Mouse (Mus musculus) ES-Bruce4 (cell line): ENCODE measurements around the gene Olfr1101. TPM values are rescaled to one million over a fixed set of nuclear protein-coding genes. Genes with fewer than 3 reads are reported as not detected.

Experiments
- H3K27ac ChIP-seq: 2 replicates; pipeline ENCODE4 v1.5.1; 2012; ENCODE audit warnings: low read length, inconsistent platforms; ENCODE audit not compliant: insufficient read depth
- H3K27me3 ChIP-seq: 2 replicates; pipeline ENCODE4 v1.6.1; 2012; ENCODE audit warnings: mild to moderate bottlenecking, low read length, inconsistent platforms; ENCODE audit not compliant: control insufficient read depth, poor library complexity, insufficient read depth, severe bottlenecking
- H3K36me3 ChIP-seq: 2 replicates; pipeline ENCODE4 v1.6.1; 2012; ENCODE audit warnings: inconsistent platforms, mild to moderate bottlenecking, low read length, moderate library complexity; ENCODE audit not compliant: control insufficient read depth, poor library complexity, insufficient read depth, severe bottlenecking
- H3K4me1 ChIP-seq: one replicate; pipeline ENCODE4 v1.8.1; 2011; ENCODE audit warnings: low read length; ENCODE audit not compliant: control insufficient read depth, insufficient read depth
- H3K4me3 ChIP-seq: 2 replicates; pipeline ENCODE4 v1.5.1; 2011; ENCODE audit warnings: low read depth, mild to moderate bottlenecking, low read length
- H3K9ac ChIP-seq: 2 replicates; pipeline ENCODE4 v1.6.1; 2012; ENCODE audit warnings: low read depth, mild to moderate bottlenecking, inconsistent platforms; ENCODE audit not compliant: poor library complexity, severe bottlenecking
- H3K9me3 ChIP-seq: replicated peaks from 2 replicates; pipeline ENCODE4 v1.6.1; 2012; ENCODE audit warnings: mild to moderate bottlenecking, low read length, inconsistent platforms; ENCODE audit not compliant: control insufficient read depth, poor library complexity, insufficient read depth, severe bottlenecking
- CTCF ChIP-seq: IDR thresholded peaks from one replicate; pipeline ENCODE4 v1.8.1; 2011; ENCODE audit warnings: low read depth, low read length
- EP300 ChIP-seq: IDR thresholded peaks from 2 replicates; pipeline ENCODE4 v1.6.1; 2011; ENCODE audit warnings: low read depth, low read length; ENCODE audit not compliant: insufficient read depth
- POLR2A ChIP-seq: IDR thresholded peaks from one replicate; pipeline ENCODE4 v1.8.1; 2011; ENCODE audit warnings: low read length; ENCODE audit not compliant: insufficient read depth
- polyA plus RNA-seq: library from polyadenylated mRNA; stranded (reverse); fragments of >200 nt; gene quantifications from 2 replicates; pipeline ENCODE4 v1.2.4, GENCODE M21; 2011; ENCODE audit warnings: low read depth; ENCODE audit not compliant: missing spikeins, insufficient read depth, insufficient read length

Olfr1101 gene
- not detected in 2 replicates for polyA plus RNA-seq

- no peak for TF ChIP-seq CTCF
- TF ChIP-seq EP300 = no peak
- TF ChIP-seq POLR2A = no peak
- H3K4me3 ChIP-seq = no peak within 1 kb of the TSS
- H3K27ac ChIP-seq = no peak within 1 kb of the TSS
- H3K9ac ChIP-seq = no peak within 1 kb of the TSS
- no peaks in the 10 kb centered on the region for H3K9me3 ChIP-seq
- H3K27me3 ChIP-seq = no peaks in the 10 kb centered on the region
- H3K4me1 ChIP-seq = no peaks in the 10 kb centered on the region
- H3K36me3 ChIP-seq = no peaks in the 10 kb centered on the region
Measured at GRCm38 (mm10) chr2:86991121-86991520, at the start of gene Olfr1101. Gene Olfr1101 (minus strand): TSS chr2:86991221.

DNA sequence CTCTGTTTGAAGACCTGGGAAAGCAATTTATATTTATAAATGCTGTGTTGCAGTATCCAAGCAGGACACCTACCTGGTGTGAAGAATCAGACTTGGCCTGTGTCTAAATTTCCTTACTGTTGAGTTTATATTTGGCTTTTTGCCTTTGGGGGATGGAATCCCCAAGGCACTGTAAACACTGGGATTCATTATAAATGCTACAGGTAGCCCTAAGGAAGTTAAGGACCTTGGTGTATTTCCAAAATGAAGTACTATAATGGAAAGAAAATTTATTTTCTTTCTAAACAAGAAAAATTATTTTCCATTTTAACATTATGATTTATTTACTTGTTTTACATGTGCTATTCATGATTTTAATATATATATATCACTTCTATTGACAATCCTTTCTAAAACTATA lies 45.4 kb upstream of the Olfr1101 start, which contains the start of gene Olfr1105:
Olfr1105 (minus strand) TSS at position 101 of the 400 bp plus-strand sequence.
- Histone ChIP-seq H3K9me3 (no peaks in the 10 kb centered on the region), H3K4me1 (no peaks in the 10 kb centered on the region), H3K36me3 (no peaks in the 10 kb centered on the region), H3K9ac (no peak within 1 kb of the TSS), H3K27ac (no peak within 1 kb of the TSS), H3K27me3 (no peaks in the 10 kb centered on the region), H3K4me3 (no peak within 1 kb of the TSS)
- TF ChIP-seq POLR2A (no peak), EP300 (no peak), CTCF (no peak)

- TF ChIP-seq EP300 (no peak), POLR2A (no peak), CTCF (no peak)
- H3K27ac ChIP-seq = no peak within 1 kb of the TSS
- H3K9me3 ChIP-seq = no peaks in the 10 kb centered on the region
- no peaks in the 10 kb centered on the region for H3K4me1 ChIP-seq
- H3K36me3 ChIP-seq = no peaks in the 10 kb centered on the region
- H3K27me3 ChIP-seq = no peaks in the 10 kb centered on the region
- no peak within 1 kb of the TSS for H3K9ac ChIP-seq
- no peak within 1 kb of the TSS for H3K4me3 ChIP-seq
Measured at GRCm38 (mm10) chr2:87026980-87027379, 36.0 kb upstream of the Olfr1101 start, which contains the start of gene Olfr1104. Gene Olfr1104 (minus strand): TSS chr2:87027080.

GRCm38 (mm10) chr2:86998098-86998497 lies 7.1 kb upstream of the Olfr1101 start, which contains the start of gene Olfr1102:
Gene Olfr1102 (plus strand): TSS chr2:86998398.
- TF ChIP-seq EP300 (no peak), POLR2A (no peak), CTCF (no peak)
- Histone ChIP-seq H3K27ac (no peak within 1 kb of the TSS), H3K27me3 (no peaks in the 10 kb centered on the region), H3K9ac (no peak within 1 kb of the TSS), H3K4me1 (no peaks in the 10 kb centered on the region), H3K36me3 (no peaks in the 10 kb centered on the region), H3K9me3 (no peaks in the 10 kb centered on the region), H3K4me3 (no peak within 1 kb of the TSS)

DNA sequence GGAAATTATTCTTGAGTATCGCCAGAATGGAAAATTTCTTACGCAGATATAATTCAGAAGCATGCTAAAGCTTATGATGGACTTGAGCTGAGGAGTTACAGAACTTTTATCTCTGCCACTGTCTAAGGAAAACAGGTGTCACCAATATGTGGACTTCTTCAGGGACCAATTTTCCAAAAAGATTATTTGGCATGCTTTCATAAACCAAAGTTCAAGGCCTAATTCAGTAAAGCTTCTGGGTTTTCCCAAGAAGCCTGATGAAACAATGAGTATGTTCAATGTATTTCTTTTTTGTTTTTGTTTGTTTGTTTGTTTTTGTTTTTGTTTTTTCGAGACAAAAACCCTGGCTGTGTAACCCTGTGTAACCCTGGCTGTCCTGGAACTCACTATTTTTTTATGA lies 11.2 kb downstream of the Olfr1101 start, which contains the start of gene Olfr1100:
Olfr1100 (minus strand) TSS at position 101 of the 400 bp plus-strand sequence.
- Histone ChIP-seq H3K9ac (no peak within 1 kb of the TSS), H3K27ac (no peak within 1 kb of the TSS), H3K36me3 (no peaks in the 10 kb centered on the region), H3K4me1 (no peaks in the 10 kb centered on the region), H3K4me3 (no peak within 1 kb of the TSS), H3K27me3 (no peaks in the 10 kb centered on the region), H3K9me3 (no peaks in the 10 kb centered on the region)
- no peak for TF ChIP-seq POLR2A
- no peak for TF ChIP-seq CTCF
- TF ChIP-seq EP300 = no peak

GRCm38 (mm10) chr2:86960593-86960992 lies 30.4 kb downstream of the Olfr1101 start, which contains the start of gene Olfr1099:
Gene Olfr1099 (minus strand): TSS chr2:86960693.
- Histone ChIP-seq H3K4me3 (no peak within 1 kb of the TSS), H3K9ac (no peak within 1 kb of the TSS), H3K9me3 (no peaks in the 10 kb centered on the region), H3K4me1 (no peaks in the 10 kb centered on the region), H3K27me3 (no peaks in the 10 kb centered on the region), H3K27ac (no peak within 1 kb of the TSS), H3K36me3 (no peaks in the 10 kb centered on the region)
- TF ChIP-seq EP300 (no peak), CTCF (no peak), POLR2A (no peak)

Other genes starting within 250 kb of the Olfr1101 start
- not detected in 2 replicates for gene Olfr1090, start 232.2 kb downstream of the Olfr1101 start, polyA plus RNA-seq
- gene Olfr1093, start 208.7 kb downstream of the Olfr1101 start, polyA plus RNA-seq = not detected in 2 replicates
- not detected in 2 replicates for gene Olfr141, start 181.2 kb downstream of the Olfr1101 start, polyA plus RNA-seq
- not detected in 2 replicates for gene Olfr1094, start 166.6 kb downstream of the Olfr1101 start, polyA plus RNA-seq
- not detected in 2 replicates for gene Olfr1095, start 139.5 kb downstream of the Olfr1101 start, polyA plus RNA-seq
- not detected in 2 replicates for gene Gm13723, start 116.4 kb downstream of the Olfr1101 start, polyA plus RNA-seq
- not detected in 2 replicates for gene Olfr1097, start 99.0 kb downstream of the Olfr1101 start, polyA plus RNA-seq
- not detected in 2 replicates for gene Olfr1098, start 66.7 kb downstream of the Olfr1101 start, polyA plus RNA-seq
- gene Olfr1099, start 30.5 kb downstream of the Olfr1101 start, polyA plus RNA-seq = not detected in 2 replicates
- gene Olfr1100, start 11.3 kb downstream of the Olfr1101 start, polyA plus RNA-seq = not detected in 2 replicates
- not detected in 2 replicates for gene Olfr1102, start 7.2 kb upstream of the Olfr1101 start, polyA plus RNA-seq
- gene Olfr1104, start 35.9 kb upstream of the Olfr1101 start, polyA plus RNA-seq = not detected in 2 replicates
- not detected in 2 replicates for gene Olfr1105, start 45.3 kb upstream of the Olfr1101 start, polyA plus RNA-seq
- not detected in 2 replicates for gene Olfr1106, start 61.1 kb upstream of the Olfr1101 start, polyA plus RNA-seq
- not detected in 2 replicates for gene Olfr1107, start 84.6 kb upstream of the Olfr1101 start, polyA plus RNA-seq
- not detected in 2 replicates for gene Olfr1109, start 104.8 kb upstream of the Olfr1101 start, polyA plus RNA-seq
- gene Olfr259, start 123.3 kb upstream of the Olfr1101 start, polyA plus RNA-seq = not detected in 2 replicates
- not detected in 2 replicates for gene Olfr1110, start 149.1 kb upstream of the Olfr1101 start, polyA plus RNA-seq
- gene Olfr1111, start 161.4 kb upstream of the Olfr1101 start, polyA plus RNA-seq = not detected in 2 replicates
- gene Olfr1112, start 196.6 kb upstream of the Olfr1101 start, polyA plus RNA-seq = not detected in 2 replicates
- gene Olfr1113, start 217.7 kb upstream of the Olfr1101 start, polyA plus RNA-seq = not detected in 2 replicates